Mouse (Mus musculus): ENCODE measurements at regions not wholly inside any gene's neighbourhood (a gene's known extent, or its start where the extent isn't known, plus 50 kb on each side); places are given as distances from the start of the nearest gene placed in this dataset.

DNA sequence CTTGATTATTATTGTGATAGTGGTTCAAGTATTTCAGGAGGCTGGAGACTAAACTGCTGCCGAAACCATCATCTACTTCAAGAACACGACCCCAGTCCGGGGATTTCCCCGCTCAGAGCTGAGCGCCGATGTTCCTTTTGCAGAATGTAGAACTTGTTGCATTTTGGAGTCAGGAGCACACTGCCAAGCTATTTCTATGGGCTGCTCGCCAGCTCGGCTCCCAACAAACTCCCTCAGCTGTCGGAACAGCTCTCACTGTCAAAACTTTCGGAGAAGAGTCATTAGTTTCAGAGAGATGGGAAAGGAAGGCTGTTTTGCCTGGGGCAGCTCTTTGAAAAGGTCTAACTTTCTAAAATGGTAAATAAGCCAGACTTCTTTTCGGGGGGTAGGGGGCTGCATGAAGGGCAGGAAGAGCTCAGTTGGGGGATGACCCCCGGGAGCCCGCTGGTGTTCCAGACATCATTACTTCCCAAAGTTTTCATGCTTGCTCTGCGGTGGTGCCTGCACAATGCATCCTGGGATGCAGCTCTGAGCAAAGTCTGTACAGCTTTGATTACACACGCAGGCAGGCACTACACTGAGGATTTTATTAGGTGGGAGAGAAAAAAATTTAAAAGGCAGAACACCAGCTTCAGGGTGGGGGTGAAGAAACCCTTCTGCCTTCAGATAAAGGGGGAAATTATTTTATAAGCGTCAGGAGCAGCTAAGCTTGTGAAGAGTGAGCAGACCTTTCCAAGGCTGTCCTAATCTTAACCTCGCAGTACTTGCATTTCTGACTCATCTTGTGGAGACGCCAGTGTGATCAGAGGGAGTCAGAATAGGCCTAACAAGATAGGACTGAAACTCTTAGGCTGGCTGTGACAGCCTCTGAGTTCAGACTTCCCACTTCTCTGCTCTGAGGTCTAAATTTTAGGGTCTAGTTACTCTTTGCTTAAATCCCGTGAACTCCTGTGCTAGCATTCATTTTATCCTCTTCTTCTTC, 316.5 kb downstream of the Tmem114 start:
- no peak for TF ChIP-seq POLR2A (IDR thresholded peaks at IDR 0.05; ENCODE audit: borderline replicate concordance, low read depth, low read length)
- TF ChIP-seq CTCF (IDR thresholded peaks at IDR 0.05; ENCODE audit: low read depth, low read length), result no peak
